Mouse (Mus musculus) left cerebral cortex, adult 9 months (tissue): ENCODE measurements around the gene Bcl9.

Experiments used
- DNase-seq, 2 experiments: peaks; one replicate each; pipeline ENCODE4 v3.0.0; 2022; ENCODE audit warnings: low spot score in 2 of 2

Gene Bcl9

DNA sequence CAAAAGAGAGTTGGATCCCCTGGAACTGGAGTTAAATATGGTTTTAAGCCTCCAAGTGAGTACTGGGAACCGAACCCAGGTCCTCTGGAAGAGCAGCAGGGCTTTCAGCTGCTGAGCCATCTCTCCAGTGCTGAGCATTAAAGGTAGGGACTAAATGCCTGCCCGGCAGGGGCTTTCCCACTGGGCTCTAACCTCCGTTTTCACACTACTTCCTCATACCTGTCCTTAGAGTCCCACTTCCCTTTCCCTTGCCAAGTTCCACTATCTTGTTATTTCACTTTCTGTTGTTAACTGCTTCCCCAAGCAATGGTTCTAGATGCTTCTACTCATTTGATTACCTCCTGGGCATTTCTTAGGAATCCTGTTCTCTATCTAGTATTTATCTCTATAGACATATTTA lies 65.4 kb downstream of the Bcl9 start:
- no peak for DNase-seq

DNA sequence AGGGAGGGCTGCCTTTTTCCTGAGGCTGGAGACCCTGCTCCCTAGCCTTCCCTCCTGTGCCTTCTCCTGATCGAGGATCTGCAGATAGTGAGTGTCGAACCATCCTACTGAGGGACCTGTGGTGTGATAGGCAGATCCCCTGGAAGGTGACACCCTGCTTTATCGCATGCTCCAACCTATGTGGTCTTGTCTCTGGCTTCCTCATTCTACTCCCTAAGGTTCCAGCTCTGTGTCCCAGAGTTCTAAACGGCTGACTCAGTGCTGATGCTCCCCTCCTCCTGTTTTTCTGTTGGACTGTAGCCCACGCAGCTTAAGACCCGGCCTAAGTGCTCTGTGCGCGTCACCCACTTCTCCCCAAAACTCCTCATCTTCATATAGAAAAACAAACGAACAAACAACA lies 65.9 kb downstream of the Bcl9 start:
- DNase-seq, result no peak

DNA sequence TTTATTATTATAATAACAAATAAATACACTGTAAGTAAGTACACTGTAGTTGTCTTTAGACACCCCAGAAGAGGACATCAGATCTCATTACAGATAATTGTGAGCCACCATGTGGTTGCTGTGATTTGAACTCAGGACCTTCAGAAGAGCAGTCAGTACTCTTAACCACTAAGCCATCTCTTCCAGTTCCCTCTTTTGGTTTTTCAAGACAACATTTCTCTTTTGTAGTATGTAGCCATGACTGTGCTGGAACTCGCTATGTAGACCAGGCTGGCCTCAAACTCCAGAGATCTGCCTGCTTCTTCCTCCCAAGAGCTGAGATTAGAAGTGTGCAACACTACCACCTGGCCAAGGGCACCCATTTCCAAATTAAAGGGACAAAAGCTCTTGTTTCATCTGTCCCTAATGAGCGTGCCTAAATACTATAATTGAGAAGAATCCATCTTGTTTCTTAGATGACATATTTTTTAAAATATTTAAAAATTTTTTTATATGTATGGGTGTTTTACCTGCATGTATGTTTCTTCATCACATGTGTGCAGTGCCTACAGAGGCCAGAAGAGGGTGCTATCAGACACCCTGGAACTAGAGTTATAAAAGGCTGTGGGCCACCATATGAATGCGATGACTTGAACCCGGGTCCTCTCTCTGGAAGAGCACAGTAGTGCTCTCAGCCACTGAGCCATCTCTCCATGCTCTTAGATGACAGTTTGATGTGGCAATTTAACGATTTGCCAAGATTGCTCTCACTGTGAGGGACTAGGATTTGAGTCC lies 66.9 kb downstream of the Bcl9 start:
- DNase-seq, result no peak

DNA sequence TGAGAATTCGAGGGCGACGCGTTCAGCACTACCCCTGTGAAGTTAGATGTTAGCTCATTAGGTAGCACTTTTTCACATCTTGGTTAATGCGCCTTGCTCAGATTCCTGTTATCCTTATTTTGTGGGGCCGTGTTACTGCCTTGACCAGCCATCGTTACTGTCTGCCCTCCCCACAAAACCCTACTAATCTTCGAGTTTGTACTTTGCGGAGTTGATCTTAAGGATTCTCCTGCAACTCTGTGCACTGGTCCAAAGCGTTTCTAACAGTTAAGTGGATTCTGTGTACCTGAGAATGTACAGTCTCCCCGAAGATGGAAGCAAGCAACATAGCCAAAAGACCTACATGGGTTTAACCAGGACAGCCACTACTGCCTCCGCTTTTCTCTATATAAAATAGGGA lies 69.3 kb downstream of the Bcl9 start:
- no peak for DNase-seq

DNA sequence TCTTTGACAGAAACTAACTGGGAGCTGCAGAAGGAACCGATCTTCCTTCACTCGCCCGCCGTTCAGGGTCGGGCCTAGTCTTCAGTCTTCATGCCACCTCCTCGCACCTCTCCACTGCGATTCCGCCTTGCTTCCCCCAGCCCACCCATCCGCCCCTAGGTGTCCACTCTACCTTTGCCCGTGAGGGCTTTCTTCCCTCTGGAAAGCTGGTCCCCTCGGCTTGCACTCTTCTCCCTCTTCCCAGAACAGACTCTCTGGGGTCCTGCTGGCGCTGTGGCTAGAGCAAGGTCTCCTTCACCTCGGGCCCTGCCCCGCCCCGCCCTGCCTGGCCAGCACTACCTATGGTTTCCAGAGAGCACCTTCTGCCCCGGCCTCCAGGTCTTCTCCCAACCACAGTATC lies 69.7 kb downstream of the Bcl9 start:
- DNase-seq, result no peak

DNA sequence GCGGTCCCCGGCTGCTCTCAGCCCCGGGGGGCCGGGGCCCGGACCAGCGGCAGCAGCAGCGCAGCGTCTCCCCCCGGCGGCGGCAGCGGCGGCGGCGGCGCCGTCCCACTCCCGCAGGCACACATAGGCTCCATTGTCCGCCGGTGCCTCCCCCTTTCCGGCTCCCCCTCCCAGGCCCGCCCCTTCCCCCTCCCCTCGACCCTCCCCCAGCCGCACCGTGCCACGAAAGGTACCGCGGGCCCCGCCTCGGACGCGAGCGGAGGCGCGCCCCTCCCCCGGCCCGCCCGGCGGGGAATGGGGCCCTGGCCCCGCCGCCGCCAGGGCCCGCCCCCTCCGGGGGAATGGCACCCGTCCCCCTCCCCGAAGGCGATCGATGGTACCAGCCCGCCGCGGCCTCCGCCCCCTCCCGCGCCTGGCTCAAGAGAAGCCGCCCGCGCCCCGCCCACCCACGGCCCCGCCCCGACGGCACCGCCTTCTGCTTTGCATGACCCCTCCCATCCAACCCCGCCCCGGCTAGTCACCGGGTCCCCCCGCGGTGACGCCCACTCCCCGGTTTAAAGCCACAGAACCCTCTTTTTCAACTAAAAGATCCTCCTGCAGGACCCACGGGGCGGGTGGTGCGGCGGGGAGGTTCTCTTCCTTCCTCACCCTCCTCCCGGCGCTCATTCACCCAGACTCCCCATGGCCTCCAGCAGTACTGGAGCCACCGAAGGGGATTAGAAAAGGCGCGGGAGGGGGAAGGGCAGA lies 70.3 kb downstream of the Bcl9 start:
- peak; percentile 88 to 94 for DNase-seq

DNA sequence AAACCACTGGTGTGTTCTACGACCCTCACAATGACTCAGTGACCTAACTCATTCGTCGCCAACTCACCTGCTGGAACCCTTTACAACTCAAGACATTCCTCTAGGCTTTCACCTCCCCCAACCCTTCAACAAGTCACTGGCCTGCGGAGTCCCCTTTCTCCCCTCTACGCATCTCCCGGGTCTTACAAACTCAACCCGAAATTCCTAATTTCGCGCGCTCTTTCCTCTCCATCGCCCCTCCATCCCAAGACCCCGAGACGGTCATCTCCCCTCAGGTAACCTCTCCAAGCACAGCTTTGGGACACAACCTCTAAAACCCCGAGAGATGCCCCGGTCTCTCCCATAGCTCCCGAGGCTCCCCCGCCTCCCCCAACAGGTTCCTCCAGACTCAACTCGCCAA lies 71.0 kb downstream of the Bcl9 start:
- DNase-seq, result peak in 1 of 2 experiments; percentile 30

DNA sequence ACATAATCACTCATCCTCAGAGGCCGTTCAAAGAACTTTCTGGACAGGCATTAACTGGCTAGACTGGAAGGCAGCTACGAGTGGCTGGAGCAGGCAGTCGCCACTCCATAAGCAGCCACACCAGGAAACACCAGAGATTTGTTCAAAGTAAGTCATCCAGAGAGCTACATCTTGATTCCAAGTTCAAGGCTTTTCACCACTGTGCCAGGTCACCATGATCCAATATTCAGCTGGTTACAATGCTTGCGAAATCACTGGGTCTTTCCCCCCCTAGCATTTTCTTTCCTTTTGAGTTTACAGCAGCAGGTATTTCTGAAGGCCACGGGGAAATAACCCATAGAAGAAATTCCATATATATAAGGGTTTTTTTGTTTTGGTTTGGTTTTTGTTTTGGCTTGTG lies 72.5 kb downstream of the Bcl9 start:
- DNase-seq, result no peak

DNA sequence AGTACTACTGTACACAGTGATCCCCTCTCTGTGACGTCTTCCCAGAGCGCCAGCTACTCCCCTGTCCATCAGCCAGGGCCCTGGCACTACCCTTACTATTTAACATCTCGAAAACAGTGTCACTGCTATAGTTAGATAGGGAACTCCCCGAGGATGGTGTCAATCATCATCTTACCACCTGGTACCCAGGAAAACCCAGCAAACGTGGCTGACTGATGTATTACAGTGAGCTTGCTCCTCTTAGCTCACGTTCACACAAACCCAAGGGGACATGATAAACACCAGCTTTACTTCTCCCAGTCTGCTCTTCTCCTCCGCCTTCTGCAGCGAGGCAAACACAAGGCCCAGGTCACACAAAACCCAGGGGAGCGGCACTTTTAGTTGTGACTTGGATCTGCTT lies 74.5 kb downstream of the Bcl9 start:
- no peak for DNase-seq

DNA sequence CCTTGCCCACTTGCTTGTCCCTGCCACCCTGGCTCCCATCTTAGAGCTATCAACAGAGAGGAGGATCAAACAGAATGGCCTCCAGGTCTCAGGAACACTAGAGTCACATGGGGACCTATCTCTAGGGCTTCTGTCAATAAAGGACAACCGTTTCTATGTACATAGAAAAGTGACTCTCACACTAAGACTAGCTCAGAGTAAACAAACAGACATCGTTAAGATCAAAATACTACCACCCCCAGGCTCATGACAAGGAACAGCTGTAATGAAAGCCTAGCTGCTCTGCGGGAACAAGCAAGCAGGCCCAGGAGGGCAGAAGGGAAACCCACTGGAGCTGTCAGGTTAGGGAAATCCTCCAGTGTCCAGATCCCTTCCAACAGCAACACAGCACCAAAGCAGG lies 82.2 kb downstream of the Bcl9 start:
- DNase-seq, result no peak

DNA sequence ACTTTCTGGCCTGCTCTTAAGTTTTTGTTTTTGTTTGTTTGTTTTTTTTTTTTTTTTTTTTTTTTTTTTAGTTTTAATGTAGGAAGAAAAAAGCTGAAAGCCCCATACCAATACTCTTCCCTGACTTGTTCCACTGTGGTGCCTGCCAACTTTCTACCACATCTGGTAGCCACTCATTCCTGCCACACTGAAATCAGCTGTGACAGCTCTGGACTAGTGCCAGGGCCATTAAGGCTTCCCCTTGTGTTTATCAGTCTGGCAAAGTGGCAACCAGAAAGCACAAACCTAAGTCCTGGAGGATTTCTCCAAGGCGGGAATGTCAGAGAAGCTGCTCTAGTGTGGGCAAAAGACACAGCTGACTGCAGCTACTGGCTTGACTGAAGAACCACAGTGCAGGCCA lies 83.3 kb downstream of the Bcl9 start:
- DNase-seq, result no peak

DNA sequence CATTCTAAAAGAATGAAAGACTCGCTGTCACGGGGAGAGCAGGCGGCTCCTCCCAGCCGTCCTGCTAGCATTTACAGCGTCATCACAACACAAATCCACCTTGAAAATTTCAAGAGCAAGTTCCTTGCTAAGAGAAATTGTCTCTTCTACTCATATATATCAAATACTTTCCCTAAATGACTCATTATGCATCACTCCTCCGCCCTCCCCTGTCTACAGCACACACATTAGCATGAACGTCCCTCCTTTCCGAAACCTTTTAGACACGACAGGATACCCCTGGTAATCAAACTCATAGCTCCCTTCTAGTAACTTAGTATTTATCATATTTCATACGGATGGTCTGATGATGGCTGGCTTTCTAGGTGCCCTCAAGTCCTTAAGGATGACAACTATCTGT lies 83.8 kb downstream of the Bcl9 start:
- DNase-seq, result no peak

DNA sequence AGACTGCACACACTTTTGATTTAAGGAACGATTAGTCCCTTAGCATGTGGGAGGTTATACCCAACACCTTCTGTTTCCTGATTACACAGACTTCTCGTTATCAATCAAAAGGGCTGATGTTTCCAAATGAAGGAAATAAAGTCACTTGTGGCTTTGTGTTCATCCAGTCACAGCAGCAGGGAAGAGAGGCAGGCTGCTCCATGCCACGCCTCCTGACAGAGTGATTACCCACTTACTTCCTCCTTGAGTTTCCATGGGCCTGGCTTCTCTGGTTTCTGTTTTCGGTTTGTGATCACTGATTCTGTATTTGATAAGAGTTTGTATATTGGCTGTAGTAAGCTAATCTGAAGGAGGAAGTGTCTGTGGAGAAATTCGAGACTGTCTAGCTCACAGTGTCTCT lies 86.5 kb downstream of the Bcl9 start:
- DNase-seq, result no peak

DNA sequence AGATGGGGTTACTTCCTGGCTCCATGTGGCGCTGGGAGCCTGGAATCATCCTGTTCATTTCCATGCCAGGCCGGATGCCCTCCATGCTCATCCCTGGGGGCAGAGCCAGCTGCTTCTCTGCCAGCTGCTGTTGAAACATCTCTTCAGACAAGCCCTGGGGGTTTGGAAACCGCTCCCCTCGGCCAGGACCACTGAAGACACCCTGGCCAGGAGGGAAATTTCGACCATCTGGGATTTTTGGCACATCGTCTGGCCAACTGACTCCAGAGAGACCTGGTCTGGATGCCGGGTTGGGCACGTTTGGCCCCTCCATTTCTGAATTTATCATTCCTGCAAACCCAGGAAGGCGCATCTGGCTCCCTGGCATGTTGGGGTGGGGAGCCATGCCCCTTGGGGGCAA lies 88.4 kb downstream of the Bcl9 start:
- no peak for DNase-seq

DNA sequence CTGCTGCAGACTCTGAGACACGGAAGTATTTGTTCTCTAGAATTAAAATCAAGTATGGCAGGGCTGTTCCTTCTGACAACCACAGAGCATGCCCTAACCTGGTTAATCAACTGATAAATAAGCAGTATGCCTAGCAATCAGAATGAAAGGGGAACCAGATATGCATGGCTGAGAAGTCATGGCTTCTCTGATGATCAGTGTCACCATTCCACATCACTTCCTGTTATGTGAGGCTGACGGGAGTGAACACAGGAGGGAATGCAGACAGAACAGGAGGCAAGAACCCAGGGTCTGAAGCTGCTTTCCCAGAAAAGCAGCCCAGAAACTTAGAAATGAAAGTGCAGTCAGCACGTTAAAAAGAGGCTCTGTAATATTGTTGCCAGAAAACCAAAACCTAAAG lies 91.2 kb downstream of the Bcl9 start:
- DNase-seq, result no peak

DNA sequence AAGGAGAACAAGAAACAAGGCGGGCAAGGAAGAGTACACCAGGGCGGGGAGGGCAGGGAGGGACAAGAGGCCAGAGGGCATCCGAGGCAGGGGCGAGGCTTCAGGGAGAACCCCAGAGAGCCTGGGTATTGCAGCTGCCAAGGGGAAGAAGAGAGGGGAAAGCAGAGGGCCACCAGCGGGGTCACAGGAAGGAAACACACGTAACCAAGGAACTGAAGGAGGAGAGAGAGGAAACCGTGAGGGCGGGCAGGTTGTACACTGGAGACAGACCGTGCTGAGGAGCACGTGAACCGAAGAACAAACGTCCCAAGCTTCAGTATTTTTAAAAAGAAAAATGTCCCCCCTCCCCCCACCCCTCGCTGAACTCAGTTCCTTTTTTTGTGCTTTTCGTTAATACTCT lies 93.8 kb downstream of the Bcl9 start:
- no peak for DNase-seq

DNA sequence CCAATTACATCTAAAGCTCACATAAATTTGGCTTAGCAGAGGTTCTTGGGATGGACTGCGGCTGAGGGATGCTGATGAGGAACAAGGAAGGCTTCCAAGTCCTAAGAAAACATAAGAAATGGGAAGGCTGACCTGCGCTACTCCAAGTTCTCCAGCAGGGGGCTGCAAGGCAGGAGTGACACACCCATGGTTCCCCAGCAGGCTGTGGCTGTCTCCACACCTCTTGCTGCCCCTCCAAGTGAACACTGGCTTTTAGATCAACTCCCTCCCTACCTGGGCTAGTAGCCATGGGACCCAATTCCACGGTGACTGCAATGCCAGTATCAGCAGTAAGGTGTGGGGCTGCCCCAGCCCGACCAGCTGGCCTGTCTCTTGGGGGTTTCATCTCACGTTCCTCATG lies 95.8 kb downstream of the Bcl9 start:
- peak in 1 of 2 experiments; percentile 59 for DNase-seq

DNA sequence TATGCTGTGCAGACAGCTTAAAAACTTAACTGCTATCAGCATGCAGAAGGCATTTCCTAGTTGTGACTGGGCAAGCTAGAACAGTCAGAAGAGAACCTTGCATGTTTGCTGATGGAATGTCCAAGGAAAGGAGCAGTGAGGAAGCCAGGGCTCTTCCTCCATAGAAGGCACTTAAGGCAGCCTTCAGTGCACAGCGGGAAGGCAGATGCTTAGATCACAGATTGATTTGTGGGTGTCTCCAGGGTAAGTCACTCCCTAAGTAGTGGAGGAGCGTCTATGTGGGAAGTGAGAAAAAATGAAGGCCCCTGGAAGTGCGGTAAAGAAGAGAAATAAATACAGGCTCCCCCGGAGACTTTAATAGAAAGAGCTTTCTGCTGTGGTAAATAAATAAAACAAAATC lies 98.5 kb downstream of the Bcl9 start:
- no peak for DNase-seq

DNA sequence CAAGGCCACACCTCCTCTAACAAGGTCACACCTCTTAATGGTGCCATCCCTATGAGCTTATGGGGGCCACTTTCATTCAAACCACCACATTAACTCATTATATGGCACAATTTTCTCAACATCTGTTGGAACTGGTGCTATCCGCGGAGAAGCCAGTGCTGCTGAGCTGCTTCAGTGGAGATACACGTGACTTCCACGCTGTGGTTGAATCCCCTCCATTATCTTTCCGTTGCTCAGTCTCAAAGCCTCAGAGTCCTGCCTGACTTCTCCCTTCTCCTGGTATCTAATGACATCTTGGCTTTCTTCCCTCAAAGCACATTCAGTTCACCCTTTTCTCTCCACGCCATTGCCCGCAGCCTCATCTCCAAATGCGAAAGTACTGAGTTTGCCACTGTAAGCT lies 101.1 kb downstream of the Bcl9 start:
- no peak for DNase-seq

DNA sequence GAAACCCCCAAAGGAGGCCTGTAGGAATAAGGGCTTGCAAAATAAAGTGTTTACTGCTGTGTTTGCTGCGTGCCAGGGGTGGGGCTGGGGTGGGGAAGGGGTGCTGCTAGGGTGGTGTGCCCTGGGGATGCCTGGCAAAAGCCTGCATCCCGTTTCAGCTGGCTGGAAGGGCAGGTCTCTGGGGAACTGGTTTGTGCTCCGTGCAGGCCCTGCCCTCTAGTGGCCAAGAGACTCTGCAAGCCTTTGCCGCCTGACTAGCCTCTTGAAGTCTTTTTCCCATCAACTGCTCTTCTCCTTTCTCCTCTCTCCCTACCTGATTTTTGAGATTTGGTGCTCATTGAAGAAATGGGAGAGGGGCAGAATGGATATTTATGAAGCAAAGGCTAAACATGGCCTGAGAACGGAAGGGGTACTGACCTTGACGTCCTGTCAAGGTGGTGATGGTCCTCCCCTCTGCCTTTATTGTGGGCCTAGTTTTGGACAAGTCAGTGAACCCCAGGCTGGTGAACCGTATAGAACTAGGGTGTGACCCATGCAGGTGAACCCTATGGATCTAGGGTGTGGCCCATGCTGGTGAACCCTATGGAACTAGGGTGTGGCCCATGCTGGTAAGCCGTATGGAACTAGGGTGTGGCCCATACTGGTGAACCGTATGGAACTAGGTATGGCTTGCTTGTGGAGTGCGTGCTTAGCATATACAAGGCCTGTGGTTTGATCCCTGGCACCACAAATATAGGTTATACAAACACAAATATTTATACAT lies 112.4 kb downstream of the Bcl9 start:
- DNase-seq, result peak in 1 of 2 experiments; percentile 69

DNA sequence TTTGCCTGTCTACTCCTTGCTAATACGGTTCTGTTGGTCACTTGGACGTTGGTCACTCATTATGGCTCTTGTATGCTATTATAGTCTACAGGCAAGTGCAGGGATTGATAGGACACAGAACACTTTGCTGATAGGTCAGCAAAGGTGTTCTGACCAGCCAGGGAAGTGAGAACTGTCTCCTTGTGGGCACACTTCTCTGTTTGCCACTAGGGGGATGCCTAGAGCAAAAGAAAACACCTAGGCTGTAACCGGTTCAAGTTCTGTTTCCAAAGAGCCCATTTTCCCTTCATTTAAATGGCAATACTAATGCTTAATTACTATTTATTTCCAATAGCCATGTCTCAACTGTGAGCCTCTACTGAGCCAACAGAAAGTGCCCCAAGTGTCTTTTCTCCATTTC lies 113.9 kb downstream of the Bcl9 start:
- no peak for DNase-seq

DNA sequence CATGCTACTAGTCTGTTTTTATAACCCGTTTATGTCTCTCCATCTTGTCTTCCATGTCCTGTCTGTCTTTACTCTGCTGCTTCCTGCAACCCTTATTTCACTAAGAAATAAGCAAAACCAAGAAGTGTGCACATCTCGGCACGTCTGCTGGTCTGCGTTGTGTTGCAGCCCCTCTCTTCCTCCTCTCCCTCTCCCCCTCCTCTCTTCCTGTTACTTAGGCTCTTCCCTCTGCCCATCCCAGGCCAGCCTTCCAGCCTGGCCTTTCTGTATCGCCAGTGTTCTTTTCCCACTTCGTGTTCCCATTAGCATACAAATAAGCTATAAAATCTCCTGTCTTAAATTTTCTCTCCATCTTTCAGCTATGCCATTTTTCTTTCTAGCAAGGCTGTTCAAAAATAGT lies 117.2 kb downstream of the Bcl9 start:
- no peak for DNase-seq

DNA sequence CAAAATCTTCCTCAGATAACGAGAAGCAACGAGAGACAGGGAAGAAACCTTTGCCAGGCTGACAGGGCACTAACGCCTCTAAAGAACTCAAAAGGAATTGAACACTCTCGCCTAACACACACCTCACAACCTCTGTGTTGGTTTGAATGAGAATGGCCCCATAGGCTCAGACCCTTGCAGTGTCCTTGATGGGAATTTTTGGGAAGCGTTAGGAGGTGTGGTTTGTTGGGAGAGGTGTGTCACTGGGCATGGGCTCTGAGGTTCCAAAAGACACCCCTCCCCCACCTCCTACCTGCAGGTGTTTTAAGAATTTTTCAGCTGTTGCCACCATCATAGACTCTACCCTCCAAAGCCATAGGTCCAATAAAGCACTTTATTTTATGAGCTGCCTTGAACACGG lies 118.8 kb downstream of the Bcl9 start:
- DNase-seq, result no peak
